Mouse (Mus musculus): ENCODE measurements around the gene Trim65.

Trim65 gene

GRCm38 (mm10) chr11:116088741-116089394, 42.1 kb downstream of the Trim65 start:
- no peak for DNase-seq (ENCODE audit: low read depth, low spot score)

GRCm38 (mm10) chr11:116088188-116088587, 42.7 kb downstream of the Trim65 start:
- no peak for DNase-seq (ENCODE audit: low read depth, low spot score)

GRCm38 (mm10) chr11:116087194-116088130, 43.5 kb downstream of the Trim65 start:
- no peak for DNase-seq (ENCODE audit: low read depth, low spot score)

GRCm38 (mm10) chr11:116086258-116087193, 44.4 kb downstream of the Trim65 start, which contains the start of gene Wbp2:
Gene Wbp2, minus strand, starts transcription at chr11:116086995.
- DNase-seq (ENCODE audit: low read depth, low spot score) = peak; percentile 99

- no peak for DNase-seq (ENCODE audit: low read depth, low spot score)
Measured at GRCm38 (mm10) chr11:116084166-116084565, 46.8 kb downstream of the Trim65 start.

- no peak for DNase-seq (ENCODE audit: low read depth, low spot score)
Measured at GRCm38 (mm10) chr11:116083096-116083672, 47.7 kb downstream of the Trim65 start.

GRCm38 (mm10) chr11:116081081-116081480, 49.8 kb downstream of the Trim65 start:
- DNase-seq (ENCODE audit: low read depth, low spot score) = no peak

GRCm38 (mm10) chr11:116079511-116079910, 51.4 kb downstream of the Trim65 start:
- DNase-seq (ENCODE audit: low read depth, low spot score) = no peak

- no peak for DNase-seq (ENCODE audit: low read depth, low spot score)
Measured at GRCm38 (mm10) chr11:116078676-116079320, 52.1 kb downstream of the Trim65 start.

- no peak for DNase-seq (ENCODE audit: low read depth, low spot score)
Measured at GRCm38 (mm10) chr11:116078221-116078620, 52.7 kb downstream of the Trim65 start.

- no peak for DNase-seq (ENCODE audit: low read depth, low spot score)
Measured at GRCm38 (mm10) chr11:116077446-116078204, 53.3 kb downstream of the Trim65 start, which contains the start of gene Unc13d. Gene Unc13d, minus strand, starts transcription at chr11:116077961.

GRCm38 (mm10) chr11:116076836-116077235, 54.1 kb downstream of the Trim65 start:
- DNase-seq (ENCODE audit: low read depth, low spot score) = no peak

- DNase-seq (ENCODE audit: low read depth, low spot score) = no peak
Measured at GRCm38 (mm10) chr11:116076266-116076540, 54.7 kb downstream of the Trim65 start.

GRCm38 (mm10) chr11:116075539-116076265, 55.2 kb downstream of the Trim65 start:
- no peak for DNase-seq (ENCODE audit: low read depth, low spot score)

GRCm38 (mm10) chr11:116074436-116074991, 56.4 kb downstream of the Trim65 start:
- no peak for DNase-seq (ENCODE audit: low read depth, low spot score)

GRCm38 (mm10) chr11:116072608-116073007, 58.3 kb downstream of the Trim65 start:
- DNase-seq (ENCODE audit: low read depth, low spot score) = no peak

All from brain, embryonic 18.5 days (tissue).